Mouse (Mus musculus): ENCODE measurements at regions not wholly inside any gene's neighbourhood (a gene's known extent, or its start where the extent isn't known, plus 50 kb on each side); places are given as distances from the start of the nearest gene placed in this dataset.
A peak's percentile ranks its signal among the peaks of the same experiment; 100 is the strongest.
"Not testable (repeated sequence)": the region's sequence is repeated elsewhere in the genome, so short reads cannot be mapped to it uniquely, and the experiment has no call there.

DNA sequence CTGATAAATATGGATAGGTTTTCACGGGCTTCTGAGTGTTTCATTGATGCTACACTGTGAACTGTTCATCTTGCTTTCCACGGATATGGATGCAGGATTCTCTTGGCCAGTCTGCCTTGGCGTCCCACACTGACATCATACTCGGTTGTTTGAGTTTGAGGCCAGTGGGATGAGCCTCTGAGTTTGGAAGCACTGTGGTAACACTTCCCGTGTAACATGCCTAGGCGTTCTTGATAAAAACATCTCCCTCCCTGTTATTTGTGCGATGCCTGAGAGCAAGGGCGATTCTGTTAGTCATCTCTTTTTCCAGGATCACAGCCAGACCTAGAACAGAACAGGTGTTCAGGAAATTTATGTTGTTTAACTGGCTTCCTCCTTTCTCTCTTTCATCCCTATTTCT, 482.5 kb upstream of the Id2 start:
- DNase-seq, result peak; percentile 38

DNA sequence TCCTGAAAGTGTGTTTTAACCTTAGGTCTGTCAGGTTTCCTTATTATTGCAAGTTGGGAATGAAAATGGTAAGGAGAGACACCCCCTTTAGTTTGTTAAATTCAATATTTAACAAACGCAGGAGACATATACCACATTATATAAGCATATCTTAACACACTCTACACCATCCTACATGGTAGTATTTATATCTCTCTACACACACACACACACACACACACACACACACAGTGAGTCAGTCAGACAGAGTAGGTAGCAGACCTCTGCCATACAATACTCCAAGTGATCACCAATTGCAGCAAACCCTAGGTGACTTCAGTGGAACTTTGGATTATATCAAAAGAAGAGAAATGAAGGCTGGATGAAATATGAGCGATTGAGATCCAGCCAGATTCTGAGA, 468.2 kb upstream of the Id2 start:
- DNase-seq, result no peak

DNA sequence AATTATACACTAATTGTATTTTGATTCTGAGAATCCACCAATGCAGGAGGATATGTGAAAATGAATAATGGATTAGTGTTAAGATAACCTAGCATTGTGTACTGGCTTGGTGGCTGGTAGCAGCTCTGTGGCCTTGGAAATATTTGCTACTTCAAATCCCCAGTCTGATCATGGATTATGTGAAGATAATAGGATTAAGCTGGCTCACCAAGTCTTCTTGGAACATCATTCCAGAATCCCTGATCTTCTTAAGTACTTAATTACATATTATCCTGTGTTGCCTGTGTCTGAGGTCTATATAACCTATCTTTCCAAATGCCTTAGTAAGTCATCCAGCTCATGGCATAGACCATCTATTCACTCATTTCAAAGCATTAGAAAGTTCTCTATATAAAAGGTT, 462.7 kb upstream of the Id2 start:
- DNase-seq, result no peak

DNA sequence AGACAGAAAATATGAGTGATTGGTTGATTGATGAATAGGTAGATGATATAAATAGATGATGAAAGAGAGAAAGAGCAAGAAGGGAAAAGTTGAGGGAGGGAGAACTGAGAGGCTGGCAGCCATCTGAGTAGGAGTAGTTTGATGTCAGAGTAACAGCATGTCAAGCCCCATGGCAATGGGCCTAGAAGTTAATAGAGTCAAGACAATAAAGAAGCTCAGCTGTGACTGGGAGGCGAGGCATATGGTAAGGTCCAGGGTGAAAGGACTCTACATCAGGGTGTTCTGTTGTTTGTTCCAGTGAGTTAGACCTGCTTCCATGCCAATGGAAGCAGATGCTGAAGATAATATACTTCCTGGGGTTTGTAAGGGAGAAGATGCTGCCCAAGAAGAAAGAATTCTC, 456.7 kb upstream of the Id2 start:
- DNase-seq, result no peak

DNA sequence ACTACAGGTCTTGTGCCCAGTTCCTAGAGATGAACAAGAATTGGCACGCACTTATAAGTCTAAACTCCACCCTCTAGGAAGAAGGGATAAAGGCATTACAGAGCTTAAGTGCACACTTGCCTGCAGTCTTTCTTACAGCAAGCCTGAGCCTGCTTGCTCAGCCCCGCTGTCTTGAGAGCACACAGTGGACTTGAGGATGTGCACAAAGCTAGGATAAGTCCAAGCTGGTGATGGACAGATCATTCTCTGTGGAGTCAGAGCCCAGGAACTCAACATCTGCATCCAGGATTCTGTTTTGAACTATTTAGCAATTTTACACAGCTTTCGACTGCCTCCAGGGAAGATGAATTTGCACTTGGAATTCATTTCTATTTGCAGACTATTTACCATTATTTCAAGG, 452.8 kb upstream of the Id2 start:
- DNase-seq, result no peak

DNA sequence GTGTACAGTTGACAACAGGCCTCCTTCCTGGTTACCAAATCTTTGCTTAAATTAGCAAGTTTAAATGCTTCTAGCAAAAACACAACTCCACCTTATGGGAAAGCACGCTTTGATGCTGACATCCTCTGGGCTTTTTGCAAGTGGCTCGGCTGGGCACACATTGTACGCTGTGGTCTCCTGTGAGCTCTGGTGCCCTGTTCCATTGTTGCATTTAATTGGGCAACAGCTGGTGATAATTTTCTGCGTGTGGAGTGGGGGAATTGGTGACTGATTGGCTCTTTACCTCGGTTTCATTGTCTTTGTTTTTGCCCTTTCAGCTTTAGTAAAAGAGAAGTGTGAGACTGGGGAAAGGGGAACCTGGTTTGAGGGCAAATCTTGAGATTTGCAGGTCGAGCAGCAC, 447.3 kb upstream of the Id2 start:
- no peak for DNase-seq

DNA sequence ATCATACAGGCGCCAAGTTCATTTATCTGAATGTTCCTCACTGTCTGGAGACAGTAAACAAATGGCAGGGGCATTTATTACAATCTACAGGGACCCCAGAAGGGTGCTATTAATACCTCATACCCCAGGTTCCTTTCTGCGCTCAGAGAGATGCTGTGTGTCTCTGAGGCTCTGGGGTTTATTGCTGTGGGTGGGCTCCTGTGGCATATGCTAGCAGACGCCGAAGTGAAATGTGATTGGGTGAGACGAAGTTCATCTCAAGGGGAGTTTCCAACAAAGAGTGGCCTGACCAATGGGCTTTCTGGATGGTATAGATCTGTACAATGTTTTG, 437.6 kb upstream of the Id2 start:
- no peak for DNase-seq

DNA sequence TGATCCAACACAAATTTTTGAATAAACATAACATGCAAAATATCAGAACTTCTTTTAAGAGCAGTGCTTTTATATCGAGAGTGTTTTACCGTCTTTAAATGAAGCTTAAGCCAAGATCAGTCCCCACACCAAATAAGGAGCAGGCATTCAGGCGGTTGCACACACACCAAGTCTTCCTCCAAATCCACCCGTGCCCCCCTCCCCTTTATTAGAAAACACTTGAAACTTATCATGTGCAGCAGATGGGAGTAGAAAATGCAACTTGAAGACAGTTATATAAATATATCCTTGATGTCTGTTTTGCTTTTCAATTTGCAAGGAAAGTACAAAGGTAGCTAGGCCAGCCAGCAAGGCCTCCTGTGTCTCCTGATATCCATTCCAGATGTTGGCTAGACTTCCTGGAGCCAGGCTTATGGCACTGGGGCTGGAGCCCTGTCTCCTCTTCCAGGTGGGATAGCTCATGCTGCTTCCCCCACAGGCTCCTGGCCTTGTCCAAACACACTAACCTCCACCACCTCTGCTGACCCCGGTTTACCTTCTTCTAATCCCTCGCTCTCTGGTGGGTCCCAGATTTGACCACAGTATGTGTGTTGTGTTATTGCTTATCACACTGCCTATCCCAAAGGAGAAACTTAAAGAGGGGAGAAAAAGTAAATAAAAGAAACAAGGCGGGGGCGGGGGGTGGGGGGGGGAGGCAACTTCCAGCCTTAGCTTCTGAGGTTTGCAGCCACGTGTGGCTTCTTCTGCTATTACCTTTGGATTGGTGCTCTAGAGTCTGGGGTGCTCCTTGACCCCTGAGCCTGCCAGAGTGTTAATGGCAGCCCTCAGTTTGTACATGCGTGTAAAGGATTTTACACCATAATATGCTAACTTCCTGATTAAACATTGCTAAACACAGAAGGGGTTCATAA, 437.0 kb upstream of the Id2 start:
- no peak for DNase-seq

DNA sequence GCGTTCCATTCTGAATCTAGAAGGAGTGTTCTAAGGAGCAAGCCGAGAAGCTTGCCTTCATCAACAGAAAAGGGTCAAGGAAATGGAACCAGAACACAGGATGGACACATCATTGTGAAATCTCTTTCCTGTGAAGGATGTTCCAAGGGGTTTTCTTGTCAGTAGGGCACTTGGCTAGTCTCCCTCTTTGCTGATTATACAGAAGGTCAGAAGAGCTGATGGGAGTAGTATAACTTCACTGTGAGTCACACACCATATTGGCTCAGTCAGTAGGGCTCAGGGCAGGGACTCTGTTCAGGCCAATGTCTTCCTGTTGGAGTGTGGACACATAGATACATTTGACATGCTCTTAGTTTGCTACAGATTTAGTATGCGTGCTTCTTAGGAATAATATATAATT, 433.5 kb upstream of the Id2 start:
- no peak for DNase-seq

DNA sequence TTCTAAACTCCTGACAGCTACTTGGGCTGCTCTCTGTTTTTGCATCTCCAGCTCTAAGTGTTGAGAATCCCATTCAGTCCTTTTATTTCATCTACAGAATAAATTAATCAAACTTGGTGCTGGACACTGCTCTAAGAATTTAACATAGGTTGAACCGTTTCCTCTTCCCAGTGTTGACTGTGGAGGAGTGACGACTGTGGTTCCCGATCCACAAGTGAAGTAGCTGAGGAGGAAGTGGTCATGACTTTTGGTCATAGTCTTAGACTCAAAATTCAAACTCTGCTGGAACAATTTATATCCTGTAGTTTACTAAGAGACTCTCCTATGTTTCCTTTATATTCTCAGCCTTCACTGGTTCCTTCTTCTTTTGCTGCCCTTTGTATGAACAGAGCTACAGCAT, 432.6 kb upstream of the Id2 start:
- DNase-seq, result no peak

DNA sequence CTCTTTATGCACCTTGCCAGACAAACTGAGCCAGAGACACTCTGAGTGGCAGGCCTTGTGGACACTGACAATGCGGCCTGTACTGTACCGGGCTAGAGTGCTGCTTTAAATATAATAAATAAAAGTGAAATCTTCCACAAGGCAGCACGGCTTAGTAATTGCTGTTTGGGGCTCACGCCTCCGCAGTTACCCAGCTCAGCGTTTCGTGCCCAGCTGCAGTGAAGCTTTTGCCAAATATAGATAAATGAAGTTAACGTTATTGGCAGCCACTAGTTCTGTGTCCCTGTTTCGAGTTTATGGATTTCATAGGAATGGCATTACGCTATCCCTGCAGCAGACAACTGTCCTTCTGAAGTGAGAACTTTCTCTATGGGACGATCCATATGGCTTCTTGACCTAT, 429.7 kb upstream of the Id2 start:
- DNase-seq, result peak; percentile 80

DNA sequence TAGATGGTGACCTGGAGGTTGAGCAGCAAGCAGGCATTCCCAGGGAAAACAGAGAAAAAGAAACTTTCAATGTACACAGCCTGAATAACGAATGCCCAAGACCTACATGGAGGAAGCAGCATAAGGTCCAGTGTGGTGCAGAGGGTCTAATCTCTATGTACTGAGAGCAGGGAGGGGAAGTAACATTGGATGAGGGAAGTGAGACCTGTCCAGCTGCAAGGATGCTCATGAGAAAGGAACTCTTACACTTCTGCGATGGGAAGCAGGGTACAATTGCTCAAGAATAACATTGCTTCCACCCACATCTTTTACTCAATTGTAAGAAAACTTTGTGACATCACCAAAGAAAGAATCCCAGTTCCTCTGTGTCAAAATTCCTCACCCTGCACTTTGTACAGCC, 419.8 kb upstream of the Id2 start:
- DNase-seq, result peak; percentile 16

DNA sequence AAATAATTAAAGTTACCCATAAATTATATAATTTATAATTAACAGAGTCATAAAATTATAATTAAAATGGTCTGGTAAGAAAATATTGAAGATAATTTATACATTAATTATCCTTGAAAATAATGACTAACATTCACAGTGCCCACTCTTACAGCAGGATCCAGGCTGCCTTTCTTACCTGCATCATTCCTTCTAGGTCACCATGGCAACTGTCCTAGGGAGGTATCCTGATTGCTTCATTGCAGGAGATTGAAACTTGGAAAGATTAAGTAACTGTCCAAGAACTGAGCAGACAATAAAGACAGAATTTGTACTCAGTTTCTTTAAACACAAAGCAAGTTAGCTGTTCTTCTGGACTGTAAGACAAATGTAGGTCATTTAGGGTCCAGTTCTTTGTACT, 416.7 kb upstream of the Id2 start:
- no peak for DNase-seq

DNA sequence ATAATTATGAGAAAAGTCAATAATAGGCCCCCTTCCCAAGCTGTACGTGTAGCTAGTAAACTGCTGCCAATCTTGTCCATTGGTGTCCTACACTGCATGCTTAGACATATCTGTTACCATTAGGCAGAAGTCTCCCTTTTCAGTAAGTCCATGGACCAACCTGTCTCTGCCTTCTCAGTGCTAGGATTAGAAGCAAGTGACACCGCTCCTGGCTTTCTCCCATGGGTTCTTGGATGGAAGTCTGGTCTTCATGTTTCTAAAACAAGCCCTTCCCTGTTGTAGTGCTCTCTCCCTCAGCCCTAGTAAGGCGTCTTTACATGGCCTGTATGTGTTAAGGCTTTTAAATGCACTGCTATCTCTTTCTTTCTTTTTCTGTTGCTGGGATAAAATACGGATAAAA, 412.7 kb upstream of the Id2 start:
- no peak for DNase-seq

DNA sequence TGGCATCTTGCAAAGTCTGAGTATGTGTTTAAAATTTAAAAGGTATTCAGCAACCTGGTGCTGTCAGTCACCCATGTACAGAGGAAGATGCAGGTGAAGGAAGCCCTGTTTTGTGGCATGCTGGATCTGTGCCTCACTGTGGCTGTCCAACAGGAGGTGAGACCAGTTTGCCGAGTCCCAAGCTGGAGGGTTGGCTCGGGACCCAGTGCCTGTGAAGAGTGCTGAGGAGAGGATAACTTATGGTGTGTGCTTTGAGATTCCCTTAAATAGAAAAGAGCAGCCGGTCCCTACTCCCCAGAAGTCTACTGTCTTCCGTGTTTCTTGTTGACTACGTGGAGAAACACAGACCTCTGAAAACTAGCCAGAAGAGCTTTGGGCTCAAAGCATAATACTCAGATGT, 396.3 kb upstream of the Id2 start:
- DNase-seq, result no peak

DNA sequence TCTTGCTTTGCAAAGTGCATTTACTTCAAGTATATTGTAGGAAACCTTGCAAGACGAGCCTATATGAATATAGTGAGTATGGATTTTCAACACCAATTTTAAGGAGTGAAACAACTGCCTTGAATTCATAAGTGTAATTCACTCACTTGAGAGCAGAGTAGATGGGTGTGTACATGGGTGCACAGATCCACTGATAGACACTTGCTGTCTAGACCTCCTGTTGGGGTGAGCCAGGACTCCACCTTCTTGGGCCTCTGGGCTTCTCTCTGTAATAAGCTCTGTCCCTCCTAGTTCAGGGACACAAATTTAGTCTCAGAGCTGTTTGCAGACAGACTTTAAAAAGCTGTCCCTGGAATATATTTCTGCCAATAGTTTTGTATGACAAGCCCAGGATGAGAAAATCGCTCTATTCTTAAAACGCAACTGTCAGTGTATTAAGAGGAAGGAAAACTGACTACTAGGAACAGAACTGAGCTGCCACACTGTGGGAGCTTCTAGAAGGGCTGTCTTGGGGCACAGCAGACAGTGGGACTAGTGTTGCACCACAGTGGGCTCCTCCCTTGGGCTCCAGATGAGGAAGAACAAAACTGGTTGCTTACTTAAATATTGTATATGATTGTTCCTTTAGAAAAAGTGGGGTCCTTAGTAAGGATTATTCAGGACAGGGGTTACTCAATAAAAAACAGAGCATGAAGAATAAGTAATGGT, 395.7 kb upstream of the Id2 start:
- DNase-seq, result no peak

DNA sequence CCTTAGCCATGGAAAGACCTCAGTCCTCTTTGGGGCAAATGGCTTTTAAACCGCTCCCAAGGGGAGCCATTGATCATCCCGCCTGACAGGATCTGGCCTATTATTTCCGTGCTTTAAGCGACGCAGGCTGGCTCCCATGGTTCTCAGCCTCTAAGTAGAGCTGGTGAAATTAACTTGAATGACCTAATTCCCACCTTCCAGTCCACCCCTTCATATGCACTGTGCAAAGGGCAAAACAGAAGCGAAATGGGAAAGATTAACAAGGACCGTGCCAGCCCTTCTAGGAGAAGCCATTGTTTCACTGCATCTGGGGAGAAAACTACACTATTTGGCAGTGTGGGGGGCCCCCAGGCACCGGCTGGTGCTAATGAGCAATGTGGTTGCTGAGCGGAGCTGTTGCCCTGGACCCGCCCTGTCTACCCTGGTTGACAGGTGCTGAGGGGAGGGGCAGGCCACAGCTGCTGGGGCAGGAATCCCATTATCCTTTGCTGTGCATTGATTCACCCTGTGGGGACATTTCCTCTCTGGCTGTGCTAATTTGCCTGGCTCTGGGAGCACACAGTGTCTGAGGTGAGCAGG, 378.3 kb upstream of the Id2 start:
- DNase-seq, result no peak

DNA sequence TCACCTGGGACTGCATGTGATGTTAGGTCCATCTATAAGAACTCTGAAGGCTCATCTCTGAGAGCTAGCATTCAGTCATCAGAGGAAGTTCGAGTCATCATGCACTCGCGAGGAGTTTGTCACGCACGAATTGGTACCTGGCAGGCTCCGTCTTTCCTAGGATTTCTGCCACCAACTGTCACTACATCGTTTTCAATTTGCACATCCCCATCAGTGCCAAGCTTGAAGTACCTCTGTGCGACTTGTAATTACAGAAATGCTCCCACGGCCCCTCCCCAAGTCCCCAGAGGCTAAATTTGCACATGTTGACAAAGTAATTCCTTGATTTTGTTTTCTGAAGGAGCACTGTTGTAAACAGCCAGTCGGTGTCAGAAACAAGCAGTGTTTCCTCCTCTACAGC, 372.2 kb upstream of the Id2 start:
- no peak for DNase-seq

DNA sequence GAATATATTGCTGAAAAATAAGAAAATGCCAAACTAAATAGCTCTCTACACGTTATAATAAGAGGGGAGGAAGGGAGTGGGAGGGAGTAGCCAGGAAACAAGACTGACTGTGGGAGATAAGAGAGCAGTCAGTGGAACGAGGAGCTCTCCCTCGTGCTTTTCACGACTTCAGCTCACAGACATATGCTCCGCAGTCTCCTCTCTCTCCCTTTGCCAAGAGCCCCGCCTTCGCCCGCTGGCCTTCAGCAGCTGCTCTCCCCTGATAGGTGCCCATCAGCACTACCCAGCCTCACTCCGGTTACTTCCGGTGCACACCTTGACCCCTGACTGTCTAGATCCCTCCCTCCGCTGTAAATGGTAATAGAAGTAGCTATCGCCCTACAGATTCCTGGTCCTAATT, 370.8 kb upstream of the Id2 start:
- peak; percentile 16 for DNase-seq

DNA sequence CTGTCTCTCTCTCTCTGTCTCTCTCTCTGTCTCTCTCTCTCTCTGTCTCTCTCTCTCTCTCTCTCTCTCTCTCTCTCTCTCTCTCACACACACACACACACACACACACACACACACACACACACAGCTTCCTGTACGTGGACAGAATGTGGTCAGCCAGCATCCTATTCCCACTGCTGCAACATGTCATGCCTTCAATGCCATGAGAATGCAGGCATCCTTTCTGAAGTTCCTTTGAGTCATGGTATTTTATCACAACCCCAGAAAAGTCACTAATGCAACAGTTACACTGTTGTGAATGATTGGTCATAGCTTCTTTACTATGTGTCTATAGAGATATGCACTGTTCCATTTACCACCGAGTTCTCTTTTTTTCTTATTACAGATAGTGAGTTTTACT, 365.8 kb upstream of the Id2 start:
- DNase-seq, result not testable (repeated sequence)

DNA sequence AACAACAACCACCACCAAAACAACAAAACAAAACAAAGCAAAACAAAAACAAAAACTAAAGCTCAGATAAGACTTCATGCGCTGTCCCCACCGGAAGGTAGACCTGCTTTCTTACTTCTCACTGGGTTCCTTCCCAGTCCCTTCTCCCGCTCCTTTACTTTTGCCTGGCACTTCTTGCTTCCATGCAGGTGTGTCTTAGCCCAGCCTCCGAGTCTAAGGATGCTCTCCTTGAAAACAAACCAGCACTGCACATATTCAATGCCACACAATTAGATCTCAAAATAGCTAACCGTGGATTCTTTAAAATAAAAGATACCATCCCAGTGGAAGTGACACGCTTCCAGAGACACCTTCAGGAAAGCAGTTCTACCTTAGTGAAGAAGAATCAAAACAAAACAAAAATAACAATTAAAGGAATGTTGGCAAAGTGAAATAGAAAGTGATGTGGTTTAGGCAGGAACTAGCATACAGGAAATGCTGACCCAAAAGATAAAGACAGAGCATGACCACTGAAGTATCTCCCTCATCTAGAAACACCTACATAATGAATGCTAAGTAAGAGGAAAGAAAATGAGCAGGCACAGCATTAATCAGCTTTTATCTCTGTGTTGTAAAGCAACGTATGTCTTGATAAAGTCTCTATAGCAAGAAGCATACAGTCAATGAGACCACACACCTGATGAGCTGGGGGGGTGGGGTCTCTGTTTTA, 358.5 kb upstream of the Id2 start:
- no peak for DNase-seq

DNA sequence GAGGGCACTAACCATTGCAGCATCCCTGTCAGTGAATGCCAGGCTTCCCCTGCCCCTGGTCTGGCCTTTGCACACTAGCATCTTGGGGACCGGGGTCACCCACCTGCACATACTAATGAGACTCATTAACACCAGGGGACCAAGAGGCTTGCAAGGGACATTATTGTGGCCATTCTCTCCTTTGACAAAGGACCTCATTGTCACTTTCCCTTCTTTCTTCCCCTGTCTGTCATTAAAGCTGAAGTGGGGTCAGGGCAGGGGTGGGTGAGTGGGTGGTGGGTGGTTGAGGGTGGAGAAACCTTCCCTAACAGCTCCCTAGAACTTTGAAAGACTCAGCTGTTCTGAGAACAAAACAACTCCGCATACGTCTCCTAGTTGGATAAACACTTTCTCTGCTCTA, 356.4 kb upstream of the Id2 start:
- DNase-seq, result no peak

DNA sequence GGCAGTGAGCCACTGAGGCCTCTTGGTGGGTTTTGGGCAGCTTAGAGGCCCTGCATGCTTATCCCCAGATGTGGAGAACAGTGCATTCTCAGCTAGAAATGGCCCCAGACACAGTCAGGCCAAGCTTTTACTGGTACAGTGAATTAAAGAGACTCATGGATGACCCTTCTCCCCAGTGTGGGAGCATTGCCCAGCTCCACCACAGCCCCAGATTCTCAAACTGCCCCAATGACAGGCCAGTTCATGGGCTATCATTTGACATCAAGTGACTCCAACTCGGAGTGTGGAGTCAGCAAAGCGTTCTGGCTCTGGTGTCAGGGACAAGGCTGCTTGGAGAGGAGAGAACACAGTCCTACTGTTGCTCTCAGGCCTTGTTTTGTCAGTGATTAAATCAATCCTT, 354.2 kb upstream of the Id2 start:
- DNase-seq, result no peak

DNA sequence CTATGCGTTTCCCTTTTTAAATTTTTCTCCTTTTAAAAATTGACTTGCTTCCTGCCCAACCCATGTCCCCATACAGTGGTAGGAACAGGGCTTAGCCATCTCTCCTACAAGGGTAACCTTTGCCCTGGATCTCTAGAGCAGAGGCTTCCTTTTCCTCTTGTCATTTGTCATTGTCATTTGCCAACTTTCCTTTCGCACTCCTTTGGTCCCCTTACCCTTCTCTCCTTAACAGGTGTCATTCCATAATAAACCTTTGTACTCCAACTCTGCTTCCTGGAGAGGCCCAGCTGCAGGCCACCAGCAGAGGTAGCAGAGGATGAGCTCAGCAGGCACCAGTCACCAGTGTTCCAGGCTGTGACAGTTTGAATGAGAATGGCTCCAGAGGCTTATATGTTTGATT, 347.4 kb upstream of the Id2 start:
- DNase-seq, result no peak
